Mouse (Mus musculus) MEL (cell line): Measurements from ENCODE around the gene Hipk4. TPM values are rescaled to one million over a fixed set of nuclear protein-coding genes. Genes with fewer than 3 reads are reported as not detected.

Source experiments
- DNase-seq: peaks from one replicate; pipeline ENCODE4 v3.0.0; 2011; ENCODE audit warnings: low read depth, low spot score
- H3K27ac ChIP-seq: 2 replicates; pipeline ENCODE4 v1.5.1; 2012; ENCODE audit warnings: low read depth, mild to moderate bottlenecking, control low read depth, low read length, moderate library complexity; ENCODE audit not compliant: control insufficient read depth
- H3K27me3 ChIP-seq, 2 experiments: fragments of 150-350 bp in 1 of 2; sonication (generic) in 1 of 2; 2 replicates each; pipeline ENCODE4 v1.6.1; 2012; ENCODE audit warnings: low read length in 2 of 2, mild to moderate bottlenecking in 2 of 2, improper control_type of control experiment in 1 of 2, moderate library complexity in 1 of 2; ENCODE audit not compliant: insufficient read depth in 2 of 2, control insufficient read depth in 1 of 2
- H3K36me3 ChIP-seq, 2 experiments: 2 replicates each; pipeline ENCODE4 v1.6.1; 2012 to 2014; ENCODE audit warnings: low read length in 2 of 2, improper control_type of control experiment in 1 of 2, inconsistent platforms in 1 of 2, mild to moderate bottlenecking in 1 of 2; ENCODE audit not compliant: insufficient read depth in 2 of 2, control insufficient read depth in 1 of 2
- H3K4me1 ChIP-seq, 2 experiments: fragments of 150-350 bp in 1 of 2; sonication (generic) in 1 of 2; 2 replicates each; pipeline ENCODE4 v1.6.1; 2012; ENCODE audit warnings: low read length in 2 of 2, improper control_type of control experiment in 1 of 2, mild to moderate bottlenecking in 1 of 2; ENCODE audit not compliant: insufficient read depth in 2 of 2, control insufficient read depth in 1 of 2
- H3K4me3 ChIP-seq, 2 experiments: fragments of 150-350 bp in 1 of 2; sonication (generic) in 1 of 2; 2 replicates each; pipeline ENCODE4 v1.5.1; 2012; ENCODE audit warnings: low read depth in 2 of 2, low read length in 2 of 2, mild to moderate bottlenecking in 2 of 2, moderate library complexity in 2 of 2, control low read depth in 1 of 2, improper control_type of control experiment in 1 of 2; ENCODE audit not compliant: control insufficient read depth in 1 of 2, insufficient read depth in 1 of 2
- H3K79me2 ChIP-seq: 2 replicates; pipeline ENCODE4 v1.6.1; 2012; ENCODE audit warnings: mild to moderate bottlenecking, low read length, moderate library complexity; ENCODE audit not compliant: control insufficient read depth, poor library complexity, insufficient read depth
- H3K9ac ChIP-seq: 2 replicates; pipeline ENCODE4 v1.6.1; 2012; ENCODE audit warnings: low read depth, mild to moderate bottlenecking, control low read depth, low read length, moderate library complexity; ENCODE audit not compliant: control insufficient read depth, poor library complexity, severe bottlenecking
- H3K9me3 ChIP-seq: fragments of 150-350 bp; sonication (generic); replicated peaks from 2 replicates; pipeline ENCODE4 v1.6.1; 2012; ENCODE audit warnings: mild to moderate bottlenecking, low read length, improper control_type of control experiment, moderate library complexity; ENCODE audit not compliant: insufficient read depth
- BHLHE40 ChIP-seq: IDR thresholded peaks from 2 replicates; pipeline ENCODE4 v1.6.1; 2012; ENCODE audit warnings: low read depth, mild to moderate bottlenecking, inconsistent platforms, low read length, improper control_type of control experiment, borderline replicate concordance
- CHD2 ChIP-seq: IDR thresholded peaks from 2 replicates; pipeline ENCODE4 v1.6.1; 2011; ENCODE audit warnings: low read length, improper control_type of control experiment
- CTCF ChIP-seq, 3 experiments: IDR thresholded peaks in 2 of 3; conservative IDR thresholded peaks in 1 of 3; 2 replicates each; pipeline ENCODE4 v1.5.1; 2011 to 2012; ENCODE audit warnings: low read length in 3 of 3, low read depth in 2 of 3, mild to moderate bottlenecking in 2 of 3, improper control_type of control experiment in 1 of 3, inconsistent platforms in 1 of 3, mixed read lengths in 1 of 3, moderate library complexity in 1 of 3; ENCODE audit not compliant: control insufficient read depth in 1 of 3, insufficient read depth in 1 of 3, poor library complexity in 1 of 3, severe bottlenecking in 1 of 3
- E2F4 ChIP-seq: IDR thresholded peaks from 2 replicates; pipeline ENCODE4 v1.6.1; 2011; ENCODE audit warnings: low read depth, low read length, improper control_type of control experiment, borderline replicate concordance
- EP300 ChIP-seq, 2 experiments: IDR thresholded peaks; 2 replicates each; pipeline ENCODE4 v1.6.1; 2011; ENCODE audit warnings: improper control_type of control experiment in 2 of 2, low read length in 2 of 2, low read depth in 1 of 2, mild to moderate bottlenecking in 1 of 2
- ETS1 ChIP-seq: IDR thresholded peaks from 2 replicates; pipeline ENCODE4 v1.6.1; 2012; ENCODE audit warnings: low read depth, mild to moderate bottlenecking, inconsistent platforms, low read length, improper control_type of control experiment, moderate library complexity
- GABPA ChIP-seq: IDR thresholded peaks from 2 replicates; pipeline ENCODE4 v1.6.1; 2012; ENCODE audit warnings: low read depth, mild to moderate bottlenecking, inconsistent platforms, low read length, improper control_type of control experiment, moderate library complexity
- GATA1 ChIP-seq: IDR thresholded peaks from 2 replicates; pipeline ENCODE4 v1.6.1; 2011; ENCODE audit warnings: low read depth, low read length, improper control_type of control experiment
- JUND ChIP-seq: IDR thresholded peaks from 2 replicates; pipeline ENCODE4 v1.6.1; 2011; ENCODE audit warnings: low read depth, mild to moderate bottlenecking, improper control_type of control experiment, low read length
- MAFK ChIP-seq: IDR thresholded peaks from 2 replicates; pipeline ENCODE4 v1.6.1; 2011; ENCODE audit warnings: low read depth, mild to moderate bottlenecking, low read length, improper control_type of control experiment, borderline replicate concordance
- MAX ChIP-seq: IDR thresholded peaks from 2 replicates; pipeline ENCODE4 v1.6.1; 2011; ENCODE audit warnings: low read length, improper control_type of control experiment
- MEF2A ChIP-seq: IDR thresholded peaks from 2 replicates; pipeline ENCODE4 v1.6.1; 2014; ENCODE audit warnings: low read depth, mild to moderate bottlenecking, inconsistent platforms, low read length, improper control_type of control experiment; ENCODE audit not compliant: poor library complexity, insufficient replicate concordance, severe bottlenecking; ENCODE audit errors: extremely low read depth
- MXI1 ChIP-seq: IDR thresholded peaks from 2 replicates; pipeline ENCODE4 v1.6.1; 2011; ENCODE audit warnings: mild to moderate bottlenecking, low read depth, low read length, improper control_type of control experiment
- MYB ChIP-seq: IDR thresholded peaks from 2 replicates; pipeline ENCODE4 v1.6.1; 2011; ENCODE audit warnings: mild to moderate bottlenecking, low read depth, low read length, improper control_type of control experiment
- MYC ChIP-seq: IDR thresholded peaks from 2 replicates; pipeline ENCODE4 v1.6.1; 2011; ENCODE audit warnings: low read depth, mild to moderate bottlenecking, low read length, improper control_type of control experiment, moderate library complexity
- NELFE ChIP-seq: IDR thresholded peaks from 2 replicates; pipeline ENCODE4 v1.6.1; 2011; ENCODE audit warnings: low read depth, low read length, improper control_type of control experiment
- NRF1 ChIP-seq: IDR thresholded peaks from 2 replicates; pipeline ENCODE4 v1.6.1; 2014; ENCODE audit warnings: low read depth, mild to moderate bottlenecking, inconsistent platforms, low read length, improper control_type of control experiment, moderate library complexity; ENCODE audit not compliant: poor library complexity, insufficient read depth, severe bottlenecking
- POLR2A ChIP-seq, 2 experiments: IDR thresholded peaks; 2 replicates each; pipeline ENCODE4 v1.6.1; 2011 to 2012; ENCODE audit warnings: low read length in 2 of 2, mild to moderate bottlenecking in 2 of 2, control low read depth in 1 of 2, improper control_type of control experiment in 1 of 2, low read depth in 1 of 2, moderate library complexity in 1 of 2; ENCODE audit not compliant: control insufficient read depth in 1 of 2, insufficient read depth in 1 of 2, poor library complexity in 1 of 2
- POLR2AphosphoS2 ChIP-seq: IDR thresholded peaks from 2 replicates; pipeline ENCODE4 v1.6.1; 2011; ENCODE audit warnings: low read length, improper control_type of control experiment
- RAD21 ChIP-seq: IDR thresholded peaks from 2 replicates; pipeline ENCODE4 v1.6.1; 2011; ENCODE audit warnings: mild to moderate bottlenecking, low read depth, low read length, improper control_type of control experiment
- RCOR1 ChIP-seq: IDR thresholded peaks from 2 replicates; pipeline ENCODE4 v1.6.1; 2012; ENCODE audit warnings: low read depth, mild to moderate bottlenecking, inconsistent platforms, low read length, improper control_type of control experiment
- SMC3 ChIP-seq: IDR thresholded peaks from 2 replicates; pipeline ENCODE4 v1.6.1; 2011; ENCODE audit warnings: low read depth, low read length, improper control_type of control experiment
- TAL1 ChIP-seq: IDR thresholded peaks from 2 replicates; pipeline ENCODE4 v1.6.1; 2012; ENCODE audit warnings: mild to moderate bottlenecking, inconsistent platforms, low read length, moderate library complexity, mixed read lengths
- TBP ChIP-seq: IDR thresholded peaks from 2 replicates; pipeline ENCODE4 v1.8.0; 2011; ENCODE audit warnings: low read depth, low read length, improper control_type of control experiment
- UBTF ChIP-seq: IDR thresholded peaks from 2 replicates; pipeline ENCODE4 v1.6.1; 2012; ENCODE audit warnings: low read depth, mild to moderate bottlenecking, inconsistent platforms, low read length, improper control_type of control experiment, moderate library complexity, borderline replicate concordance; ENCODE audit not compliant: insufficient read depth
- USF1 ChIP-seq: IDR thresholded peaks from 2 replicates; pipeline ENCODE4 v1.6.1; 2014; ENCODE audit warnings: low read depth, mild to moderate bottlenecking, inconsistent platforms, low read length, improper control_type of control experiment, moderate library complexity
- USF2 ChIP-seq, 2 experiments: IDR thresholded peaks; 2 replicates each; pipeline ENCODE4 v1.6.1; 2011 to 2012; ENCODE audit warnings: improper control_type of control experiment in 2 of 2, low read length in 2 of 2, borderline replicate concordance in 1 of 2, inconsistent platforms in 1 of 2, low read depth in 1 of 2, mild to moderate bottlenecking in 1 of 2; ENCODE audit not compliant: insufficient read depth in 1 of 2
- ZC3H11A ChIP-seq: IDR thresholded peaks from 2 replicates; pipeline ENCODE4 v1.6.1; 2012; ENCODE audit warnings: low read depth, mild to moderate bottlenecking, inconsistent platforms, low read length, improper control_type of control experiment
- ZMIZ1 ChIP-seq: IDR thresholded peaks from 2 replicates; pipeline ENCODE4 v1.6.1; 2012; ENCODE audit warnings: low read depth, mild to moderate bottlenecking, inconsistent platforms, low read length, improper control_type of control experiment, moderate library complexity
- polyA plus RNA-seq, 2 experiments: library from polyadenylated mRNA; stranded (reverse) in 1 of 2; unstranded in 1 of 2; fragments of >175 nt in 1 of 2; fragments of >200 nt in 1 of 2; gene quantifications; 2 replicates each; pipeline versions ENCODE4 v1.2.1 to v1.2.4; 2012; ENCODE audit warnings: low replicate concordance in 2 of 2, low read depth in 1 of 2; ENCODE audit not compliant: insufficient read length in 2 of 2, insufficient read depth in 1 of 2, missing spikeins in 1 of 2
- total RNA-seq: library from RNA; depleted of rRNA; stranded (reverse); fragments of 300-350 nt; gene quantifications from 2 replicates; pipeline ENCODE4 v1.2.3, GENCODE M21; 2012

Gene Hipk4
- total and polyA plus RNA-seq, 3 experiments, result 0.26 TPM; not detected in 2

DNA sequence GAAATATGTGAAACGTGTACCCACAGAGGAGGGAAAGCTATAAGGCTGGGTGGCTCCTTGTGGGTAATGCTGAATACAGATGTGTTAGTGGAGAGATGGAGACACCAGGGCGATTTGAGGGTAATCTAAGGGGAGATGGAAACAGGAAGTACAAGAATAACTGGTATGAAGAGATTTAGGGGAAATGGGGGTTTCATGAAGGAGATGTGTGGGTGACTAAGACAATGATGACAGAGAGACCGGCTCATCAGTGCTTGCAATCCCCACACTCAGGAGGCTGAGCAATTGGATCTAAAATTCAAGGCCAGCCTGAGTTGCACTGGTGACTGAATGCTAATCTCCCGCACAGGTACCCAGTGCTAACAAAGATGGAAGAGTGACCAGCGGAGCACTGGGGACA lies 29.0 kb downstream of the Hipk4 start:
- H3K4me3 ChIP-seq, result peak overlapping the region in 1 of 2 experiments; percentile 83; a peak in 1 of 4 replicates
- no peak overlapping the region for H3K27ac ChIP-seq
- TF ChIP-seq MEF2A, result no peak
- TF ChIP-seq ETS1, result no peak
- no peak for TF ChIP-seq TBP
- no peak overlapping the region for H3K9ac ChIP-seq
- H3K36me3 ChIP-seq, result peaks cover 0 to 5% of the 10 kb centered on the region in 2 experiments; a peak in 1 of 4 replicates
- no peaks in the 10 kb centered on the region for H3K27me3 ChIP-seq
- H3K9me3 ChIP-seq, result no peaks in the 10 kb centered on the region
- DNase-seq, result peak; percentile 51
- H3K4me1 ChIP-seq, result peaks cover 3 to 7% of the 10 kb centered on the region in 2 experiments; a peak in 3 of 4 replicates
- H3K79me2 ChIP-seq, result peaks cover 12% of the 10 kb centered on the region

DNA sequence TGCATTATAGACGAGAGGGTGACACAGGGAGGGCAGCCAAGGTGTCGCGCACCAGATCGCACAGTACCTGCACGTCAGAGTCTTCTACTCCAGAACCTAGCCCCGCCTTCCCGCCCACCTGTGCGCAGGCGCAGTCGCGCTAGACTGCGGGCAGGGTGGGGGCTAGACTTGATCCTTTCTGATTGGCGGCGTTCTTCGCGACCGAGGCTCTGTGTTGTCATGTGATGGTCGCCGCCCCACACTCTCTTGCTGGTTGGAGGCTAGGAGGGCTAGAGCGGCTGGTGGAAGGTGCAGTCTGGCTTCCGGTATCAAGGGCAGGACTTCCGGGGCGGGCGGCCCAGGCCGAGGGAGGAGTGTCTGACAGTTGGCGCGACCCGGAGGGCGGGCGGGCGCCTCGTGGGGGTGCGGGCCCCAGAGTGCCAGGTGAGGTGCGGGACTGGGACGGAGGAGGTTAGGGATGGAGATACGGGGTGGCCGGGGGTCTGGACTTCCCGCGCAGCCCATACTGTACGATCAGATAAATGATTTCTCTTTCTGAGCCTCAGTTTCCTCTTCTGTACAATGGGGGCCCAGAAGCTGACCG lies 30.0 kb downstream of the Hipk4 start, which contains the start of the genes Pld3 and 2310022A10Rik:
Gene Pld3, minus strand, starts transcription at position 288 of the 583 bp plus-strand sequence.
Gene 2310022A10Rik, plus strand, starts transcription at position 303 of the 583 bp plus-strand sequence.
- peak within 1 kb of the TSS; percentile 78 for H3K9ac ChIP-seq
- no peaks in the 10 kb centered on the region for H3K27me3 ChIP-seq
- H3K36me3 ChIP-seq, result peaks cover 0 to 5% of the 10 kb centered on the region in 2 experiments; a peak in 1 of 4 replicates
- peak within 1 kb of the TSS; percentile 81 to 83 for H3K4me3 ChIP-seq
- no peaks in the 10 kb centered on the region for H3K9me3 ChIP-seq
- H3K27ac ChIP-seq, result peak within 1 kb of the TSS; percentile 40
- H3K79me2 ChIP-seq, result peaks cover 12% of the 10 kb centered on the region
- peak; percentile 98 for DNase-seq
- peaks cover 3 to 7% of the 10 kb centered on the region in 2 experiments; a peak in 3 of 4 replicates for H3K4me1 ChIP-seq
- TF ChIP-seq MXI1, result peak; percentile 69
- TF ChIP-seq MAFK, result no peak
- peak; percentile 49; the same call in 1 of the 2 replicates for TF ChIP-seq ETS1
- TF ChIP-seq MYB, result no peak
- no peak for TF ChIP-seq RCOR1
- no peak for TF ChIP-seq CHD2
- TF ChIP-seq POLR2AphosphoS2, result peak; percentile 81
- no peak for TF ChIP-seq ZC3H11A
- no peak for TF ChIP-seq GABPA
- no peak for TF ChIP-seq GATA1
- TF ChIP-seq TBP, result 0 out of 2 replicates have a peak, but pooled peaks have one; percentile 49
- TF ChIP-seq ZMIZ1, result peak; percentile 71; the same call in 1 of the 2 replicates
- TF ChIP-seq EP300 (IDR thresholded peaks at IDR 0.05; ENCODE audit: low read depth in 1 of 2, low read length in 2 of 2), result peak in 1 of 2 experiments; percentile 22; a peak in 1 of 4 replicates
- no peak for TF ChIP-seq TAL1
- peak in 1 of 2 experiments; percentile 56; a peak in 2 of 4 replicates for TF ChIP-seq USF2 (IDR thresholded peaks at IDR 0.05; ENCODE audit: borderline replicate concordance in 1 of 2, insufficient read depth in 1 of 2, low read depth in 1 of 2, low read length in 2 of 2)
- no peak for TF ChIP-seq SMC3
- no peak for TF ChIP-seq JUND
- TF ChIP-seq NRF1, result peak; percentile 90
- TF ChIP-seq NELFE, result peak; percentile 87
- TF ChIP-seq USF1, result peak; percentile 96
- TF ChIP-seq UBTF, result no peak
- no peak for TF ChIP-seq RAD21
- TF ChIP-seq MYC, result 0 out of 2 replicates have a peak, but pooled peaks have one; percentile 22
- TF ChIP-seq BHLHE40, result no peak
- TF ChIP-seq E2F4, result peak; percentile 50; the same call in 1 of the 2 replicates
- TF ChIP-seq MAX, result peak; percentile 60
- peak; percentile 86 to 98; a peak in 3 of 4 replicates for TF ChIP-seq POLR2A (IDR thresholded peaks at IDR 0.05; ENCODE audit: control insufficient read depth in 1 of 2, insufficient read depth in 1 of 2, low read depth in 1 of 2, low read length in 2 of 2, poor library complexity in 1 of 2)
- TF ChIP-seq MEF2A, result no peak
- TF ChIP-seq CTCF (IDR thresholded peaks at IDR 0.05 in 2 of 3, conservative IDR thresholded peaks at IDR 0.05 in 1 of 3; ENCODE audit: control insufficient read depth in 1 of 3, insufficient read depth in 1 of 3, low read depth in 2 of 3, low read length in 3 of 3, poor library complexity in 1 of 3, severe bottlenecking in 1 of 3), result no peak
